Mouse (Mus musculus) spleen, postnatal 36 days (tissue): ENCODE measurements around the gene Zfyve19.

Source experiments
- DNase-seq, 2 experiments: peaks; one replicate each; pipeline ENCODE4 v3.0.0; 2022; ENCODE audit warnings: low spot score in 2 of 2, mixed read lengths in 1 of 2

Zfyve19 gene

GRCm38 (mm10) chr2:119196316-119197108, 11.9 kb upstream of the Zfyve19 start:
- DNase-seq = no peak

- no peak for DNase-seq
Measured at GRCm38 (mm10) chr2:119197493-119197892, 10.9 kb upstream of the Zfyve19 start.

GRCm38 (mm10) chr2:119198049-119198448, 10.4 kb upstream of the Zfyve19 start:
- DNase-seq = no peak

GRCm38 (mm10) chr2:119198934-119199333, 9.5 kb upstream of the Zfyve19 start:
- no peak for DNase-seq

- no peak for DNase-seq
Measured at GRCm38 (mm10) chr2:119202914-119203453, 5.4 kb upstream of the Zfyve19 start.

GRCm38 (mm10) chr2:119203871-119204460, 4.5 kb upstream of the Zfyve19 start:
- DNase-seq = no peak

GRCm38 (mm10) chr2:119207961-119208343, 465 bp upstream of the Zfyve19 start:
- DNase-seq = no peak

GRCm38 (mm10) chr2:119209176-119209507, 725 bp downstream of the Zfyve19 start:
- no peak for DNase-seq

GRCm38 (mm10) chr2:119229775-119230704, 21.6 kb downstream of the Zfyve19 start, which contains the start of gene Ppp1r14d:
TSS of gene Ppp1r14d (minus strand) at chr2:119229906.
- no peak for DNase-seq

- DNase-seq = no peak
Measured at GRCm38 (mm10) chr2:119236682-119237209, 28.3 kb downstream of the Zfyve19 start.

- DNase-seq = no peak
Measured at GRCm38 (mm10) chr2:119237210-119237870, 28.9 kb downstream of the Zfyve19 start, which contains the start of gene Spint1. TSS of gene Spint1 (plus strand) at chr2:119237362.

- DNase-seq = no peak
Measured at GRCm38 (mm10) chr2:119237871-119238220, 29.4 kb downstream of the Zfyve19 start.

GRCm38 (mm10) chr2:119238671-119239070, 30.3 kb downstream of the Zfyve19 start:
- DNase-seq = no peak

GRCm38 (mm10) chr2:119240075-119240818, 31.8 kb downstream of the Zfyve19 start:
- DNase-seq = no peak

- DNase-seq = no peak
Measured at GRCm38 (mm10) chr2:119240819-119241186, 32.4 kb downstream of the Zfyve19 start.

GRCm38 (mm10) chr2:119242548-119242947, 34.1 kb downstream of the Zfyve19 start:
- no peak for DNase-seq

- DNase-seq = no peak
Measured at GRCm38 (mm10) chr2:119245246-119245645, 36.8 kb downstream of the Zfyve19 start.

- DNase-seq = no peak
Measured at GRCm38 (mm10) chr2:119247904-119248303, 39.5 kb downstream of the Zfyve19 start.

- no peak for DNase-seq
Measured at GRCm38 (mm10) chr2:119249592-119250061, 41.2 kb downstream of the Zfyve19 start.

- DNase-seq = no peak
Measured at GRCm38 (mm10) chr2:119250377-119250776, 42.0 kb downstream of the Zfyve19 start.
